Mouse (Mus musculus) heart, postnatal 0 days (tissue): ENCODE results near the gene Ikzf3. TPM values are rescaled to one million over a fixed set of nuclear protein-coding genes. Genes with fewer than 3 reads are reported as not detected.

Experiments
- ATAC-seq: fragments of 200-750 bp; cut with Nextera tagmentation; 2 replicates; pipeline ENCODE4 v1.8.0; 2017; ENCODE audit warnings: low read depth, moderate number of reproducible peaks, moderate library complexity; ENCODE audit not compliant: insufficient read depth
- DNase-seq: peaks from one replicate; pipeline ENCODE4 v3.0.0-alpha.2; 2016; ENCODE audit warnings: low spot score
- H3K27ac ChIP-seq: fragments of 300-500 bp; sonication (generic); 2 replicates; pipeline ENCODE4 v1.5.1; 2014; ENCODE audit warnings: low read depth, mild to moderate bottlenecking
- H3K27me3 ChIP-seq: fragments of 300-500 bp; sonication (generic); 2 replicates; pipeline ENCODE4 v1.6.1; 2014; ENCODE audit warnings: low read length, mixed read lengths; ENCODE audit not compliant: control insufficient read depth, insufficient read depth
- H3K36me3 ChIP-seq: fragments of 300-500 bp; sonication (generic); replicated peaks from 2 replicates; pipeline ENCODE4 v1.6.1; 2014; ENCODE audit warnings: low read length, mixed read lengths; ENCODE audit not compliant: control insufficient read depth, insufficient read depth
- H3K4me1 ChIP-seq: fragments of 300-500 bp; sonication (generic); 2 replicates; pipeline ENCODE4 v1.6.1; 2014; ENCODE audit warnings: antibody characterized with exemption; ENCODE audit not compliant: control insufficient read depth, insufficient read depth
- H3K4me2 ChIP-seq: fragments of 300-500 bp; sonication (generic); 2 replicates; pipeline ENCODE4 v1.6.1; 2014; ENCODE audit warnings: low read depth, mild to moderate bottlenecking, low read length, moderate library complexity
- H3K4me3 ChIP-seq: fragments of 300-500 bp; sonication (generic); 2 replicates; pipeline ENCODE4 v1.5.1; 2014; ENCODE audit warnings: low read depth, low read length
- H3K9ac ChIP-seq: fragments of 300-500 bp; sonication (generic); replicated peaks from 2 replicates; pipeline ENCODE4 v1.6.1; 2014; ENCODE audit warnings: low read depth, low read length, mixed read lengths
- H3K9me3 ChIP-seq: fragments of 300-500 bp; sonication (generic); replicated peaks from 2 replicates; pipeline ENCODE4 v1.6.1; 2016; ENCODE audit warnings: low read length; ENCODE audit not compliant: control insufficient read depth
- CTCF ChIP-seq: IDR thresholded peaks from 2 replicates; pipeline ENCODE4 v1.5.1; 2016; ENCODE audit warnings: antibody characterized with exemption, control low read depth, low read depth
- EP300 ChIP-seq: IDR thresholded peaks from 2 replicates; pipeline ENCODE4 v1.6.1; 2016; ENCODE audit warnings: antibody characterized with exemption, low read depth
- WGBS: fragments of 180-500 bp; shearing (Covaris S2); extraction: QIAGEN DNeasy Blood & Tissue Kit; methylation state at CpG from one replicate; pipeline ENCODE4 v1.1.7; 2014; 5-methylcytosine and 5-hydroxymethylcytosine counted together
- polyA plus RNA-seq: library from polyadenylated mRNA; unstranded; fragments of >200 nt; fragmentation: Nextera tagmentation; extraction: Ambion mirVana; gene quantifications from 2 replicates; pipeline ENCODE4 v1.2.1, GENCODE M21; 2015
- total RNA-seq: library from RNA; depleted of rRNA; stranded (reverse); fragments of >200 nt; gene quantifications from 2 replicates; pipeline ENCODE4 v1.2.3, GENCODE M21; 2014; ENCODE audit warnings: low replicate concordance

Gene Ikzf3
- total and polyA plus RNA-seq, 2 experiments from 2014 or later, result 0.15 TPM; not detected in 1

DNA sequence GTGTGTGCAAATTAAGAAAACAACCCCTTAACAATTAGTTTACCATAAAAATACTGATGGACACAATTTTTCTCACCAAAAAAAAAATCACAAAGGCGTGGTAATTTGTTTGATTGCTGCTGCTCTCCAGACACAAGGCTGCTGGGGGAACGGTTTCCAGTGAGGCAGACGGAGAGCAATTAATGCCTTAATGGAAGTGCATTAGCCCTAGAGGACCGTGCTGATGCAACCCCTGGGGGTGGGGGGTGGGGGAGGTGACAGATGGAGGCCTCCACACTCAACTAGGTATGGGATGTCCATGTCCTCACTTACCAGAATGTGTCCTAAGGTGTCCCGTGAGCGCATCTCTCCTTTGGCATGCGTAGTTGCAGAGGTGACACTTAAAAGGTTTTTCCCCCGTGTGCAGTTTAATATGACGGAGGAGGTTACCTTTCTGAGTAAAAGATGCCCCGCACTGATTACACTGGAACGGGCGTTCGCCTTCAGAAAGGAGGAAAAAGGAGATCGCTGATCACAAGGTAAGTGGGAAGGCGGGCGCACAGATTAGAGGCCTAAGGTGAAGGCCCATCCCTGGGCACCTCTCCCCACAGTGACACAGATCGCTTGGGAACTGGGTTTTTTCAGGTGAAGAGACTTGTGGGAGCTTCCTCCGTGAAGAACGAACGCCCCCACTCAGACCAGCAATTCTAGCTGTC lies 57.1 kb downstream of the Ikzf3 start:
- 81% methylated on average over 20 of the region's 20 CpGs for WGBS
- Histone ChIP-seq H3K4me2 (no peak overlapping the region), H3K4me3 (no peak overlapping the region), H3K9me3 (no peaks in the 10 kb centered on the region), H3K27ac (no peak overlapping the region), H3K4me1 (no peaks in the 10 kb centered on the region), H3K27me3 (no peaks in the 10 kb centered on the region), H3K36me3 (no peaks in the 10 kb centered on the region), H3K9ac (no peak overlapping the region)
- TF ChIP-seq EP300 (no peak), CTCF (no peak)
- DNase-seq (no peak), ATAC-seq (no peak)

DNA sequence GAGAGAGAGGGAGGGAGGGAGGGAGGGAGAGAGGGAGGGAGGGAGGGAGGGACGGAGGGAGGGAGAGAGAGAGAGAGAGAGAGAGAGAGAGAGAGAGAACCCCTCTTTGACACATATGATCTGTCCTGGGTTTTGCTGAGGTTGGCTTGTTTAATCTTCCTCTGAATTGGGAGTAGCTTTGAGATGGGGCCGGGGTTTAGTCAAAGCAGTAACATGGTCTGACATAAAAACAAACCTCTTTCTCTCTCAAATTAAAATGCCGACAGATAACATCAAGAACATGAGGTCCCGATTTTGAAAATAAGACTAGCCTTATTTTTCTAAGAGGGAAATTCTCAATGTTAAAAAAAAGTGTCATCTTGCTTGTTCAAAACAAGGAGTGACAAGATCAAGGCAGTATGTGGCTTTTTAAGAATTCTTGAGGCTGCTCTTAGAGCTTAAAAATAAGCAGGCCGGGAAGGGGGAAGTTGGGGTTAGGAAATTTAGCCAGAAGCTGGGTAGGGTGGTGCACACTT lies 58.2 kb downstream of the Ikzf3 start:
- H3K4me3 ChIP-seq, result no peak overlapping the region
- no peak for TF ChIP-seq CTCF
- no peak for TF ChIP-seq EP300
- H3K9me3 ChIP-seq, result no peaks in the 10 kb centered on the region
- no peaks in the 10 kb centered on the region for H3K27me3 ChIP-seq
- H3K4me1 ChIP-seq, result no peaks in the 10 kb centered on the region
- DNase-seq (no peak), ATAC-seq (no peak)
- no peak overlapping the region for H3K4me2 ChIP-seq
- 70% methylated on average over 4 of the region's 5 CpGs for WGBS
- no peak overlapping the region for H3K27ac ChIP-seq
- no peak overlapping the region for H3K9ac ChIP-seq
- H3K36me3 ChIP-seq, result no peaks in the 10 kb centered on the region

DNA sequence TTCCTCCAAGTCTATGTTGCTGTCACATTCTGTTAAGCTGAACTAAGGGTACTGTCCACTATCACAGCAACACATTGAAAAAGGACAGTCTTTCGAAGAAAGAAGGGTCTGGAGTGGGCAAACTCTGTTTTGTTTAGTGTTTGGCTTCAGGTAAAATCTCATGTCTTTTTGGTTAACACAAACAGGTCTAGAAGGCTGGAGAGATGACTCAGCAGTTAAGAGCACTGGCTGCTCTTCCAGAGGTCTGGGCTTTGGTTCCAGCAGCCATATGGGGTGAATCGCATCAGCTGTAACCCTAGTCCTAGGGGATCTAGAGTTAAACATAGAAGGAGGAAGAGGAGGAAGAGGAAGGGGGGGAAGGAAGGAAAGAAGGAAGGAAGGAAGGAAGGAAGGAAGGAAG lies 60.1 kb downstream of the Ikzf3 start:
- no peaks in the 10 kb centered on the region for H3K27me3 ChIP-seq
- no peaks in the 10 kb centered on the region for H3K4me1 ChIP-seq
- H3K36me3 ChIP-seq, result no peaks in the 10 kb centered on the region
- H3K4me2 ChIP-seq, result no peak overlapping the region
- no peak overlapping the region for H3K27ac ChIP-seq
- no peak for ATAC-seq
- DNase-seq, result no peak
- TF ChIP-seq CTCF (no peak), EP300 (no peak)
- H3K4me3 ChIP-seq, result no peak overlapping the region
- 69% methylated on average over 2 of the region's 2 CpGs for whole genome bisulfite sequencing
- H3K9me3 ChIP-seq, result no peaks in the 10 kb centered on the region
- no peak overlapping the region for H3K9ac ChIP-seq

DNA sequence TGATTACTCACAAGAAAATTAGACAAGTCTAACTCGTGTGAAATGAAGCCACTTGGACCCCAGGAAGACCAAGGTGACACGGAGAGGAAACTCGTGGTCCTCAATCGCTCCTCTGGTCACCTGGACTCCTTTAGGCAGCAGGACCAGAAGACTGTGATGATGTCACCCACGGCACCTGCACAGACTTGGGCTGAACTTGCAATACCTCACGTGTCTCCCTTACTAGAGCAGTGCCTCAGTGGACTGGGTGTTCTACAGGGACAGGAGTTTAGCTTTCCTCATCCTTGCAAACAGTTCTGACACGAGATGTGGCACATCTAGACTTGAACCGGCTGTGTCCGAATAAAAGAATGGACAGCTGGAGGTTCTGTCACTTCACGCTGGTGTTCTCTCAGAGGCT lies 63.8 kb downstream of the Ikzf3 start:
- no peak overlapping the region for H3K27ac ChIP-seq
- no peak overlapping the region for H3K4me3 ChIP-seq
- WGBS, result 83% methylated on average over 10 of the region's 10 CpGs
- 0 out of 2 replicates have a peak, but pooled peaks cover 3% of the 10 kb centered on the region for H3K4me1 ChIP-seq
- H3K9me3 ChIP-seq, result no peaks in the 10 kb centered on the region
- DNase-seq (no peak), ATAC-seq (no peak)
- H3K9ac ChIP-seq, result no peak overlapping the region
- no peaks in the 10 kb centered on the region for H3K36me3 ChIP-seq
- no peak overlapping the region for H3K4me2 ChIP-seq
- H3K27me3 ChIP-seq, result no peaks in the 10 kb centered on the region
- TF ChIP-seq CTCF, result no peak
- no peak for TF ChIP-seq EP300

DNA sequence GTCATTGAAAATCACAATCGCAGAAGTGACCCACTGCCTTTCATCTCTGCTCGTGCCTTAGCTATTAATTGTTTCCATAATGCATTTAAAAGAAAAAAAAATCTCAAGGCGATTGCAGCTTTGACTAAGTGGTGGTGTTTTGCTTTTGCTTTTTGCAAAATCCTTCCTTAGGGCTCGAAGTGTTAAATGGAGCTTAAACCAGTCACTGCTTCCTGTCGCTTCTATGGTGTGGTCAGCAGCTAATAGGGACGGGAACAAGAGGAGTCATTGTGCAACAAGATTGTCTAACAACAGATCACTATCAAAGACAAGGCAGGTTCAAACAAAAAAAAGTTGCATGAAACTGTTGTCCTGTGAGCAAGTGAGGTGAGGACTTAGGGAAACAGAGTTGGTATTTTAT lies 64.6 kb downstream of the Ikzf3 start:
- Histone ChIP-seq H3K9me3 (no peaks in the 10 kb centered on the region), H3K4me1 (0 out of 2 replicates have a peak, but pooled peaks cover 3% of the 10 kb centered on the region), H3K36me3 (no peaks in the 10 kb centered on the region), H3K27me3 (no peaks in the 10 kb centered on the region), H3K4me3 (no peak overlapping the region), H3K27ac (no peak overlapping the region), H3K9ac (no peak overlapping the region), H3K4me2 (no peak overlapping the region)
- DNase-seq (no peak), ATAC-seq (no peak)
- WGBS, result 65% methylated on average over 6 of the region's 6 CpGs
- TF ChIP-seq CTCF, result no peak
- TF ChIP-seq EP300, result no peak

DNA sequence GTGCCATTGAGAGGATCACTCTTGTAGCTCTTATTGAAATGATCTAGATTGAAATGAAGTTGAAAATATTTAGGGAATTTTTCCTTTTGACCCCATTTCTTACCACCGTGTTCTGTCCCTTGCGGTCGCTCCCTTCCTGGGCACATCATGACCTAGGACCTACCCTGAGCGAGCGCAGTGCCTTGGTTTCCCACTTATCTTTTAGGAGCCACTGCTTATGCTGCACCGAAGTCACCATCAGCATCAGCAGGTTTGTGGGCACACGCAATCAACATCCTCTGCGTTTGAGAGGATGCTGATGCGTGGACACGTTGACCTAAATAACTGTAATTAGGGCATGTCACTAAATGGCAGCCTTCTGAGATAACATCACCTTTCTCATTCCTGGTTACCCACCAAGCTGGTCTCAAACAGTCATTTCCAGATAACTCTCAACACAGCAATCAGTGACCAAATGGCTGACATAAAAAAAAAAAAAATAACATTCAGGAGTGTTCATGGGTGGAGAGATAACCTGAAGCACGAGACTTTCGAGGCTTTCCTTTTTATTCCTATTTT lies 65.8 kb downstream of the Ikzf3 start:
- ATAC-seq, result no peak
- Histone ChIP-seq H3K4me3 (no peak overlapping the region), H3K27me3 (no peaks in the 10 kb centered on the region), H3K27ac (no peak overlapping the region), H3K4me1 (0 out of 2 replicates have a peak, but pooled peaks cover 3% of the 10 kb centered on the region), H3K9me3 (no peaks in the 10 kb centered on the region), H3K4me2 (no peak overlapping the region), H3K36me3 (no peaks in the 10 kb centered on the region), H3K9ac (no peak overlapping the region)
- WGBS, result 78% methylated on average over 12 of the region's 12 CpGs
- DNase-seq, result no peak
- TF ChIP-seq CTCF, result no peak
- TF ChIP-seq EP300, result no peak
